Mouse (Mus musculus) cerebral cortex, adult 2 months (tissue): ENCODE results near the gene Fanca.

Experiments
- WGBS: fragments of 180-500 bp; shearing (Covaris S2); methylation state at CpG from one replicate; pipeline ENCODE4 v1.1.7; 2018; 5-methylcytosine and 5-hydroxymethylcytosine counted together

Gene Fanca

DNA sequence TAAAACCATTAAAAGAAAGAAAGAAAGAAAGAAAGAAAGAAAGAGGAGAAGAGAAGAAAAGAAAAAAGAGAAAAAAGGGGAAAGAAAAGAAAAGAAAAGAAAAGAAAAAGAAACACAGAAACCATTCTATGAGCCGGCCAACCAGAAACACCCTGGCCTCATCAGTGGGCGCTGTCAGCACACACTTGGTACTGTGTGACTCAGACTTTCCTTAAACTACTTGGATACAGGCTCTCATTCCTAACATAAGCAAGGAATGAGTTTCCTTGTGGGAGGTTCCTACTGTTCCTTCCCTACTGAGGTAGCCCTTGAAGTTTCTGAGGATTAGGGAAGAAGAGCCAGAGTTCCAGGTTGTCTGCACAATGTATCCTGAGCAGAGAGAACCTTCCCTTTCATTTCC lies 12.9 kb upstream of the Fanca start:
- 47% methylated on average over 2 of the region's 2 CpGs for WGBS

DNA sequence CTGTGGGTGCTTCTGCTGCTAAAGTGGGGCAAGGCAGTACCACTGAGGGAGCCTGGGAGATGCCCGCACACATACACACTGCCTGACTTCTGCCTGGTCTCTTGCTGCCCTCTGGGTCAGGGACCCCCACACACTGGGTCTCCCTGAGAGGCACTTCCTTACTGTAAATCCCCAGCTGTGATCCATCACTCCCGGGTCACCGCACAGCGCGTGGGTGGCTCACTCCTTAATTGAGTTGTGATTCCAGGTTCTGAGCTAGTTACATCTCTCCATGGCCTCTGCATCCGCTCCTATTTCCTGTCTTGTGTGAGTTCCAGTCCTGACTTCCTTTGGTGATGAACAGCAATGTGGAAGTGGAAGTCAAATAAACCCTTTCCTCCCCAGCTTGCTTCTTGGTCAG lies 12.3 kb upstream of the Fanca start:
- 78% methylated on average over 6 of the region's 6 CpGs for WGBS

DNA sequence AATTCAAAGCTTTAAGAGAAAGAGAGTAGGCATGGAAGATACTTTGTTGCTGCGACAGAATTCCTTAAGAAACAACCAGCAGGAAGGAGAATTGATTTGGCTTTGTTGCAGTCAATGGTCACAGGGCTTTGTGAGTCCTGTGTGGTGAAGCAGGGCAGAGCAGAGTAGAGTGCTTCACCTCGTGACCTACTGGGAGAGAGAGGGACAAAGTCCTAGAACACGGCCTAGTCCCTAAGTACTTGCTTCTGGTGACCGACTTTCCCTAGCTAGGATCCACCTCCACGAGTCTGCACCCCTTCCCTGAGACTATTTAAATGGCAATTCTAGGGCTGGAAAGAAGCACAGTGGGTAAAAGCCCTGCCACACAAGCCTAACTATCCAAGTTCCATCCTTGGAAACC lies 11.6 kb upstream of the Fanca start:
- 87% methylated on average over 5 of the region's 5 CpGs for WGBS

DNA sequence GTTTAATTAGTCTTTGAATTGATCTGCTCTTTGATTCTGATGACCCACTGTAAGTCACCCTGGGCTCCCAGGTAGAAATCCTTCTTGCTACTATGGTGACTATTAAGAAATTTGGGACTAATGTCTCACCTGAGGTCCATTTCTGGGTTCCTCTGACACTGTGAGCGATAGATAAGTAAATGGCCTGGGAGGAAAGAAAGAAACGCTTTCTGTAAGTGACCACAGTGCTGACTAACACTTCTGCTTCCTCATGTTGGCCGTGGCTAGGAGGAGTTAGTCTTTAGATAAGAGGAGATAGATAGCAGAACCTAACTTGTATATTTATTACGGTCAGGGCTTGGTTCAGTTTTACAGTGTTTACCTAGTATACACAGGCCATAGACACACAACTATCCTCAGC lies 11.0 kb upstream of the Fanca start:
- 94% methylated on average over 4 of the region's 4 CpGs for WGBS

DNA sequence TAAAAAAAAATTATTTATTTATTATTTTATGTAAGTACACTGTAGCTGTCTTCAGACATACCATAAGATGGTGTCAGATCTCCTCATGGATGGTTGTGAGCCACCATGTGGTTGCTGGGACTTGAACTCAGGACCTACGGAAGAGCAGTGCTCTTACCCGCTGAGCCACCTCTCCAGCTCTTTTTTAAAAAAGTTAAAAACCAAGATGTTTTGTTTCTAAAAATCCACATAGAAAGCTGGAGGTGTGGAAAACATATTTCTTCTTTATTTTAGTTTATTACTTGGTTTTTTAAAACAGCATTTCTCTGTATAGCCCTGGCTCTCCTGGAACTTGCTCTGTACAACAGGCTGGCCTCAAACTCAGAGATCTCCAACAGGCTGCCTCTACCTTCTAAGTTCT lies 10.2 kb upstream of the Fanca start:
- WGBS = 91% methylated on average over 2 of the region's 2 CpGs

DNA sequence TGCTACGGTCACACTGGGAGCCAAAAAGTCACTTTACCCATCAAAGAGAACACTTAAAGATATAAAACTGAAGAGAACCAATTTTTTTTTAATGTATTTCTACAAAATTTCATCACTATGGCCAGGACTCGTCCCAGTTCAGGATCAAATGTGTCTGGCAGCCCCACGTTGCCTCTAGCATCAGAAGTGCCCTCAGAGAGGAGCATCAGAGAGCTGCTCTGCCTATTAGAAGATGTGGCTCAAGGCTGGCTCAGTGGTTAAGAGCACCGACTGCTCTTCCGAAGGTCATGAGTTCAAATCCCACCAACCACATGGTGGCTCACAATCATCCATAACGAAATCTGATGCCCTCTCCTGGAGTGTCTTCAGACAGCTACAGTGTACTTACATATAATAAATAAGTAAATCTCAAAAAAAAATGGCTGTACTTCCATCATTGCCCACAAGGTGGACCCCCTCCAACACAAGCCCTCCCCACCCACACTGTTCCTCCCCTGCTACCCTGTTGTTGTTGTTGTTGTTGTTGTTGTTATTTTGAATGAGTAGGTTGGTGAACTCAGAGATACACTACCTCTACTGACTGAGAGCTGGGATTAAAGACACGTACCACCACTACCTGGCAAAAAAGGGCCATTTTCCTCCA lies 1.3 kb upstream of the Fanca start:
- WGBS = 37% methylated on average over 7 of the region's 7 CpGs

GRCm38 (mm10) chr8:123317781-123318466 lies 452 bp downstream of the Fanca start:
- WGBS = 7% methylated on average over 21 of the region's 21 CpGs

- 75% methylated on average over 4 of the region's 4 CpGs for WGBS
Observed at GRCm38 (mm10) chr8:123308738-123309137, 9.6 kb downstream of the Fanca start.

DNA sequence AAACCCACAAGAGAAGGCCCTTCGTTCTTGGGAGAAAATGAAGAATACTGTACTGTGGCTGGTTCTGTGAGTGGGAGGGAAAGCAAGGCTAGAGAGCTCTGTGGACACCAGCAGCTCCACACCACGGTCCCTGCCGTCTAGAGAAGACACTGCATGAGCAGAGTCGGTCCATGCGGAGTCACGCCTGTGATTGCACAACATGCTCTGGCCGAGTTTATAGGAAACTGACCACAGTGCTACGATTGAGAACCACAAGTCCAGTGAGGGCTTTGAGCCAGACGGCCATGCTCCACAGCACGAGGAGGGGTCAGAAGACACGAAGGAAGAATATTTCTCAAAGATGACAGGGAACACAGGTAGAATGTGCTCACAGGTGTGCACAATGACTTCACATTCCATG lies 20.1 kb downstream of the Fanca start:
- 94% methylated on average over 11 of the region's 11 CpGs for WGBS

DNA sequence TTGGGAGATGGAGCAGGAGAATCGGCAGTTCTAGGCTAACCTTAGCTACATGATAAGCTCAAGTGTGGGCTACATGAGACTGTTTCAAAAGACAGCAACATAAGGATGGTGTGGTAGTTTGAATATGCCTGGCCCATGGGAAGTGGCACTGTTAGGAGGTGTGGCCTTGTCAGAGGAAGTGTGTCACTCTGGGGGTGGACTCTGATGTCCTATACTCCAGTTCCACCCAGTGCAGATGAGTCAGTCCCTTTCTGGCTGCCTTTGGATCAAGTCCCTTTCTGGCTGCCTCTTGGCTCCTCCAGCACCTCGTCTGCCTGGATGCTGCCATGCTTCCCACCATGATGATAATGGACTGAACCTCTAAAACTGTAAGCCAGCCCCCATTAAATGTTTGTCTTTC lies 25.6 kb downstream of the Fanca start:
- 81% methylated on average over 2 of the region's 2 CpGs for WGBS

DNA sequence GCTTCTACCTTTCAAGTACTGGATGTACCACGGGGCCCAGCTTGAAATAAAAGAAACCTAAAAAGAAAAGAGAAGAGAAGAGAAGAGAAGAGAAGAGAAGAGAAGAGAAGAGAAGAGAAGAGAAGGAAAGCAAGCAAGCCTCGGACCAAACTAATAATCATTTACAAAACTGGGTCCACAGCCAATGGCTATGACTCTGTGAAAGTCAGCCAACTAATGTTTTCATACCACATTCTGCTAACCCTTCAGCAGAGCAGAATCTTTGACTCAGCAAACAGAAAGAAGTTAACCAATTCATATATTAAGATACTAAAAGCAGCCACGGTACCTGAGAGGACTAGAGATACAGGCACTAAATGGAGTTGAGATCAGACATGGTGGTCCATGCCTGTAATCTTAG lies 26.1 kb downstream of the Fanca start:
- WGBS = 91% methylated on average over 3 of the region's 3 CpGs

GRCm38 (mm10) chr8:123291716-123292115 lies 26.7 kb downstream of the Fanca start:
- WGBS = 96% methylated on average over 8 of the region's 8 CpGs

- 95% methylated on average over 8 of the region's 8 CpGs for WGBS
Observed at GRCm38 (mm10) chr8:123290679-123291078, 27.7 kb downstream of the Fanca start.

- WGBS = 62% methylated on average over 4 of the region's 4 CpGs
Observed at GRCm38 (mm10) chr8:123290166-123290565, 28.2 kb downstream of the Fanca start.

DNA sequence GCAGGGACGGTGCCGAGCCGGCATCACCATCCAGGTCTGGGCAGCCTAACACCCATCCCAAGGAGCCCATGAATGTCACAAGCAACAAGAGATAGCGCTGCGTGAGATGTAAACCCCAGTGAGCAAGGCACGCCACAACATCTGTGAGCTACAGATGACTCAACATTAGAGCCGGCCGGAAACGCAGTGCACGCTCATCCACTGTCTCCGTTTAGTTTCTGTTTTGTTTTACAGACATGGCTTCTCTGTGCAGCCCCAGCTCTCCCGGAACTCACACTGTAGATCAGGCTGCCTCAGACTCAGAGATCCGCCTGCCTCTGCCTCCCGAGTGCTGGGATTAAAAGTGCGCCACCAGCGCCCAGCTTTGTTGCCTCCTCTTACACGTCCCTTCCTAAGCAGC lies 31.0 kb downstream of the Fanca start:
- 94% methylated on average over 17 of the region's 17 CpGs for WGBS

- 94% methylated on average over 5 of the region's 5 CpGs for WGBS
Observed at GRCm38 (mm10) chr8:123284493-123284892, 33.9 kb downstream of the Fanca start.

DNA sequence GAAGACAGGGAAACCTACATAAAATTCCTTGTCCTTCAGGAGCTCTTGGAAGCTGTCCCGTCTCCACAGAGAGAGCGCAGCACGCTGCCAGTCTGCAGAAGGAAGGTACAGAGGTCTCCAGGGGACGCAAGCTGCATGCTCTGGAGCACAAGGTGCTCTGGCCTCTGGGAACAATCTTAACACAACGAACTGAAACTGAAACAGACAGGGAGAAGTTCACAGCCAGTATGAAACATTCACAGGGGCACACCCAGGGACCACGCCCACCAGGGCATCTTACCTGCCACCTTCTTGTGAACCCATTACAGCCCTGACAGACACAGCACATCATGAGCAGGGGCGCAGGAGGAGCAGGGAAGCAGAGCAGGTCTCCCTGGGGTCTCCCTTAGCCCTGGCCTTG lies 34.4 kb downstream of the Fanca start:
- 86% methylated on average over 7 of the region's 7 CpGs for WGBS

GRCm38 (mm10) chr8:123282994-123283393 lies 35.4 kb downstream of the Fanca start:
- WGBS = 85% methylated on average over 6 of the region's 6 CpGs

DNA sequence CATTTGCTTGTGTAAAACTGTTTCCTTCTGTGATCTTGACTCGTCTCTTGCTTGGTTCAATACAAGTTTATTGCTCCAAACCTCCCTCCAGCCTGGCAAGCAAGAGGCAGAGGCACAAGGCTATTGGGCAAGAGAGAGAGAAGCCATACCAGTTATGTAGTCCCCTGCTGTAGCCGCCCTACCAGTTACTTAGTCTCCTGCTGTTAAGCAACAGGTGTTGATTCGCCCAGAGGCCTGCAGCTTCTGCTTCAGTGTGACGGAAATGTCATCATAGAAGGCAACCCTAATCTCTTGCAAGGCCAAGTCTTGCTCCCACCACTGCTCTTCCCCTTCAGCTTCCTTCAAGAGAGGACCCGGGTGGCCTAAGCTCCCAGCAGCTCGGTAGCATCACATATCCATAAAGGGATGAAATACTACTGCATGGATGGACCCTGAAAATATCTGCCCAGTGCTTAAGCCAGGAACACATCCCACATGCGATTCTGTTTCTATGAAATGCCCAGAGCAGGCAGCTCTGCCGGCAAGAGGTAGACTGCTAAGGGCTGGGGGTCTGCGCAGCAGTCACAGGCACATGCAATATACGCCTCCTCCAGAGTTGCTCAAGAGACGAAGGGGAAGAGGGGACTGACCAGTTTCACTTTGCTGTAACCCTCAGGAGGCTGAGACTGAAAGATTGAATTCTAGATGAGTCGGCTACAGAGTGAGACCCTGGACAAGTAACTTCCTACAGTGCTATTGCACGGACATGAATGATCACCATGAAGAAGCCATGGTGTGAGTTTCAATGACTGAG lies 37.9 kb downstream of the Fanca start:
- WGBS = 91% methylated on average over 13 of the region's 13 CpGs

GRCm38 (mm10) chr8:123279828-123280227 lies 38.5 kb downstream of the Fanca start:
- 79% methylated on average over 4 of the region's 4 CpGs for WGBS

- WGBS = 82% methylated on average over 7 of the region's 7 CpGs
Observed at GRCm38 (mm10) chr8:123278445-123278844, 39.9 kb downstream of the Fanca start.

GRCm38 (mm10) chr8:123275096-123275495 lies 43.3 kb downstream of the Fanca start:
- WGBS = 95% methylated on average over 12 of the region's 12 CpGs

DNA sequence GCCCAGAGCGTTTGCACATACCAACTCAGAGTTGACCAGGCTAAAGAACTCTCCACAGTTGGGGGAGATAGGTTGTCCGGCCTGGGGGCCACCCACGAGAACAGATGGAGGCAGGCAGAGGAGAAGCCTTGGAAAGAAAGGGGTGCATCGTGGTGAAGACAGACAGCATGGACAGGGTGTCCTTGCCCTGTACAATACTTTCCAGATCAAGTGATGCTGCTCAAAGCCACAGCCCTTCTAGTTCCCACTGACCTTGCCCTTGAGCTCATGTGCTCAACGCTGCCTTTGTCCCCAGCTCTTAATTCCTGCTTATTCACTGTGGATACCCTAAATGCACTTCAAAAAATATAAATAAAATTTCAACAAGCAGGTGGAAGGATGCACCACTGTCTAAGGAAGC lies 43.9 kb downstream of the Fanca start:
- WGBS = 97% methylated on average over 5 of the region's 5 CpGs
